Mouse (Mus musculus) hindbrain, embryonic 15.5 days (tissue): ENCODE results near the gene Mum1. TPM values are rescaled to one million over a fixed set of nuclear protein-coding genes. Genes with fewer than 3 reads are reported as not detected.
A peak's percentile ranks its signal among the peaks of the same experiment; 100 is the strongest.

Source experiments
- ATAC-seq: fragments of 200-750 bp; cut with Nextera tagmentation; 2 replicates; pipeline ENCODE4 v1.8.0; 2017; ENCODE audit warnings: low read depth, moderate number of reproducible peaks, moderate TSS enrichment; ENCODE audit not compliant: low FRiP score
- H3K27ac ChIP-seq: fragments of 300-500 bp; sonication (generic); replicated peaks from 2 replicates; pipeline ENCODE4 v1.5.1; 2015; ENCODE audit warnings: mild to moderate bottlenecking, inconsistent platforms
- H3K27me3 ChIP-seq: fragments of 300-500 bp; sonication (generic); 2 replicates; pipeline ENCODE4 v1.6.1; 2015; ENCODE audit warnings: control low read depth, inconsistent platforms
- H3K36me3 ChIP-seq: fragments of 300-500 bp; sonication (generic); 2 replicates; pipeline ENCODE4 v1.6.1; 2015; ENCODE audit warnings: control low read depth, inconsistent platforms
- H3K4me1 ChIP-seq: fragments of 300-500 bp; sonication (generic); replicated peaks from 2 replicates; pipeline ENCODE4 v1.6.1; 2015; ENCODE audit warnings: control low read depth, inconsistent platforms
- H3K4me2 ChIP-seq: fragments of 300-500 bp; sonication (generic); 2 replicates; pipeline ENCODE4 v1.6.1; 2015; ENCODE audit warnings: moderate library complexity, mild to moderate bottlenecking, inconsistent platforms
- H3K4me3 ChIP-seq: fragments of 300-500 bp; sonication (generic); 2 replicates; pipeline ENCODE4 v1.5.1; 2015; ENCODE audit warnings: mild to moderate bottlenecking, inconsistent platforms
- H3K9ac ChIP-seq: fragments of 300-500 bp; sonication (generic); 2 replicates; pipeline ENCODE4 v1.6.1; 2015; ENCODE audit warnings: inconsistent platforms
- H3K9me3 ChIP-seq: fragments of 300-500 bp; sonication (generic); 2 replicates; pipeline ENCODE4 v1.6.1; 2016; ENCODE audit warnings: control low read depth, inconsistent platforms
- WGBS: fragments of 180-500 bp; shearing (Covaris S2); methylation state at CpG from one replicate; pipeline ENCODE4 v1.1.7; 2015; 5-methylcytosine and 5-hydroxymethylcytosine counted together
- polyA plus RNA-seq: library from polyadenylated mRNA; unstranded; fragments of >200 nt; fragmentation: Nextera tagmentation; extraction: Ambion mirVana; gene quantifications from 2 replicates; pipeline ENCODE4 v1.2.1, GENCODE M21; 2015

The Mum1 gene
- polyA plus RNA-seq, 1 experiment from 2014 or later, result 38.6 TPM

GRCm38 (mm10) chr10:80190491-80191051 lies 35.7 kb upstream of the Mum1 start:
- H3K9ac ChIP-seq, result peak overlapping the region; percentile 57
- peak overlapping the region; percentile 74 for H3K4me2 ChIP-seq
- ATAC-seq, result peak; percentile 39; the same call in 1 of the 2 replicates
- no peaks in the 10 kb centered on the region; the same call in 1 of the 2 replicates for H3K27me3 ChIP-seq
- H3K27ac ChIP-seq, result peak overlapping the region; percentile 82
- under 1% methylated on average over 44 of the region's 48 CpGs for WGBS
- H3K4me1 ChIP-seq, result peaks cover 18% of the 10 kb centered on the region
- peak overlapping the region; percentile 38 for H3K4me3 ChIP-seq
- no peaks in the 10 kb centered on the region for H3K9me3 ChIP-seq
- H3K36me3 ChIP-seq, result peaks cover 9% of the 10 kb centered on the region; the same call in 1 of the 2 replicates

GRCm38 (mm10) chr10:80193976-80194375 lies 32.3 kb upstream of the Mum1 start:
- ATAC-seq, result no peak
- Histone ChIP-seq H3K27ac (no peak overlapping the region), H3K36me3 (0 out of 2 replicates have a peak, but pooled peaks cover 2% of the 10 kb centered on the region), H3K9ac (no peak overlapping the region), H3K4me2 (no peak overlapping the region), H3K4me1 (peaks cover 18% of the 10 kb centered on the region), H3K27me3 (no peaks in the 10 kb centered on the region), H3K9me3 (no peaks in the 10 kb centered on the region), H3K4me3 (no peak overlapping the region)
- WGBS, result 75% methylated on average over 6 of the region's 6 CpGs

- Histone ChIP-seq H3K36me3 (no peaks in the 10 kb centered on the region), H3K9me3 (no peaks in the 10 kb centered on the region), H3K4me1 (peaks cover 15% of the 10 kb centered on the region), H3K9ac (no peak overlapping the region), H3K27ac (no peak overlapping the region), H3K27me3 (no peaks in the 10 kb centered on the region), H3K4me3 (no peak overlapping the region), H3K4me2 (no peak overlapping the region)
- WGBS, result 43% methylated on average over 8 of the region's 8 CpGs
- no peak for ATAC-seq
Measured at GRCm38 (mm10) chr10:80194441-80194840, 31.8 kb upstream of the Mum1 start.

- no peak overlapping the region for H3K4me3 ChIP-seq
- no peaks in the 10 kb centered on the region for H3K36me3 ChIP-seq
- H3K27me3 ChIP-seq, result no peaks in the 10 kb centered on the region
- H3K4me1 ChIP-seq, result no peaks in the 10 kb centered on the region
- no peak overlapping the region for H3K27ac ChIP-seq
- H3K9me3 ChIP-seq, result no peaks in the 10 kb centered on the region
- no peak overlapping the region for H3K4me2 ChIP-seq
- WGBS, result 68% methylated on average over 1 of the region's 1 CpGs
- no peak for ATAC-seq
- no peak overlapping the region for H3K9ac ChIP-seq
Measured at GRCm38 (mm10) chr10:80196167-80196566, 30.1 kb upstream of the Mum1 start.

GRCm38 (mm10) chr10:80196778-80197581 lies 29.3 kb upstream of the Mum1 start:
- no peak overlapping the region for H3K9ac ChIP-seq
- no peaks in the 10 kb centered on the region for H3K9me3 ChIP-seq
- H3K4me2 ChIP-seq, result no peak overlapping the region
- ATAC-seq, result no peak
- H3K36me3 ChIP-seq, result no peaks in the 10 kb centered on the region
- H3K4me1 ChIP-seq, result no peaks in the 10 kb centered on the region
- no peaks in the 10 kb centered on the region for H3K27me3 ChIP-seq
- 47% methylated on average over 33 of the region's 33 CpGs for WGBS
- H3K4me3 ChIP-seq, result no peak overlapping the region
- H3K27ac ChIP-seq, result no peak overlapping the region

GRCm38 (mm10) chr10:80199440-80200008 lies 26.7 kb upstream of the Mum1 start:
- H3K4me3 ChIP-seq, result no peak overlapping the region
- 56% methylated on average over 3 of the region's 3 CpGs for WGBS
- H3K9me3 ChIP-seq, result no peaks in the 10 kb centered on the region
- H3K36me3 ChIP-seq, result no peaks in the 10 kb centered on the region
- H3K27ac ChIP-seq, result no peak overlapping the region
- H3K9ac ChIP-seq, result no peak overlapping the region
- peak; percentile 55; the same call in 1 of the 2 replicates for ATAC-seq
- no peaks in the 10 kb centered on the region for H3K4me1 ChIP-seq
- H3K4me2 ChIP-seq, result no peak overlapping the region
- no peaks in the 10 kb centered on the region for H3K27me3 ChIP-seq

- Histone ChIP-seq H3K27ac (no peak overlapping the region), H3K36me3 (no peaks in the 10 kb centered on the region)
- 68% methylated on average over 6 of the region's 6 CpGs for whole genome bisulfite sequencing
Measured at GRCm38 (mm10) chr10:80200485-80200884, 25.7 kb upstream of the Mum1 start.

GRCm38 (mm10) chr10:80204055-80204454 lies 22.2 kb upstream of the Mum1 start:
- WGBS, result 6% methylated on average over 7 of the region's 7 CpGs
- no peak overlapping the region for H3K27ac ChIP-seq

More at GRCm38 (mm10) chr10:80200485-80200884, 25.7 kb upstream of the Mum1 start:
- no peaks in the 10 kb centered on the region for H3K9me3 ChIP-seq
- H3K4me3 ChIP-seq, result no peak overlapping the region
- no peak overlapping the region for H3K9ac ChIP-seq
- H3K4me1 ChIP-seq, result no peaks in the 10 kb centered on the region
- H3K27me3 ChIP-seq, result no peaks in the 10 kb centered on the region
- H3K4me2 ChIP-seq, result no peak overlapping the region
- no peak for ATAC-seq

GRCm38 (mm10) chr10:80207201-80207600 lies 19.0 kb upstream of the Mum1 start:
- no peaks in the 10 kb centered on the region for H3K36me3 ChIP-seq
- H3K9ac ChIP-seq, result no peak overlapping the region
- no peak overlapping the region for H3K27ac ChIP-seq
- peaks cover 11% of the 10 kb centered on the region for H3K4me1 ChIP-seq
- H3K4me3 ChIP-seq, result no peak overlapping the region
- H3K27me3 ChIP-seq, result no peaks in the 10 kb centered on the region
- no peak overlapping the region for H3K4me2 ChIP-seq
- no peaks in the 10 kb centered on the region for H3K9me3 ChIP-seq
- WGBS, result 33% methylated on average over 1 of the region's 1 CpGs
- no peak for ATAC-seq

More at GRCm38 (mm10) chr10:80204055-80204454, 22.2 kb upstream of the Mum1 start:
- Histone ChIP-seq H3K4me2 (no peak overlapping the region), H3K4me3 (no peak overlapping the region), H3K27me3 (no peaks in the 10 kb centered on the region), H3K9me3 (no peaks in the 10 kb centered on the region), H3K4me1 (peaks cover 9% of the 10 kb centered on the region), H3K9ac (no peak overlapping the region), H3K36me3 (no peaks in the 10 kb centered on the region)
- ATAC-seq, result no peak

GRCm38 (mm10) chr10:80207676-80208075 lies 18.6 kb upstream of the Mum1 start:
- H3K4me3 ChIP-seq, result no peak overlapping the region
- no peak overlapping the region for H3K4me2 ChIP-seq
- no peak overlapping the region for H3K9ac ChIP-seq
- WGBS, result 29% methylated on average over 10 of the region's 10 CpGs
- no peak overlapping the region for H3K27ac ChIP-seq
- no peaks in the 10 kb centered on the region for H3K9me3 ChIP-seq
- no peaks in the 10 kb centered on the region for H3K36me3 ChIP-seq
- H3K27me3 ChIP-seq, result no peaks in the 10 kb centered on the region
- peaks cover 11% of the 10 kb centered on the region for H3K4me1 ChIP-seq
- no peak for ATAC-seq

- no peak for ATAC-seq
- no peaks in the 10 kb centered on the region for H3K27me3 ChIP-seq
- peak overlapping the region; percentile 32; the same call in 1 of the 2 replicates for H3K4me2 ChIP-seq
- H3K9me3 ChIP-seq, result no peaks in the 10 kb centered on the region
- H3K4me1 ChIP-seq, result peaks cover 11% of the 10 kb centered on the region
- H3K4me3 ChIP-seq, result no peak overlapping the region
- no peak overlapping the region for H3K9ac ChIP-seq
- no peaks in the 10 kb centered on the region for H3K36me3 ChIP-seq
- no peak overlapping the region for H3K27ac ChIP-seq
- 61% methylated on average over 4 of the region's 4 CpGs for WGBS
Measured at GRCm38 (mm10) chr10:80208248-80208647, 18.0 kb upstream of the Mum1 start.

GRCm38 (mm10) chr10:80208841-80209371 lies 17.3 kb upstream of the Mum1 start:
- no peaks in the 10 kb centered on the region for H3K9me3 ChIP-seq
- WGBS, result 3% methylated on average over 24 of the region's 24 CpGs
- no peak overlapping the region for H3K4me3 ChIP-seq
- H3K27ac ChIP-seq, result peak overlapping the region; percentile 58
- peaks cover 11% of the 10 kb centered on the region for H3K4me1 ChIP-seq
- H3K4me2 ChIP-seq, result peak overlapping the region; percentile 32
- H3K27me3 ChIP-seq, result no peaks in the 10 kb centered on the region
- no peaks in the 10 kb centered on the region for H3K36me3 ChIP-seq
- ATAC-seq, result peak; percentile 76
- H3K9ac ChIP-seq, result no peak overlapping the region; the same call in 1 of the 2 replicates
